Mouse (Mus musculus): ENCODE data around the gene Gtpbp6. TPM values are rescaled to one million over a fixed set of nuclear protein-coding genes. Genes with fewer than 3 reads are reported as not detected.
"Not testable (repeated sequence)": the region's sequence is repeated elsewhere in the genome, so short reads cannot be mapped to it uniquely, and the experiment has no call there.

Gene Gtpbp6
- total and polyA plus RNA-seq, 2 experiments = 9.0 to 45.2 TPM

GRCm38 (mm10) chr5:110082961-110083360 is 25.0 kb downstream of the Gtpbp6 start:
- Histone ChIP-seq H3K27ac (replicated peaks; ENCODE audit: insufficient read depth, low read depth, low read length) (no peak overlapping the region), H3K4me1 (ENCODE audit: control insufficient read depth, insufficient read depth, low read length) (no peaks in the 10 kb centered on the region), H3K36me3 (ENCODE audit: control insufficient read depth, insufficient read depth, low read length) (peaks cover 7% of the 10 kb centered on the region), H3K4me3 (ENCODE audit: insufficient read depth, low read depth, low read length) (no peak overlapping the region), H3K27me3 (ENCODE audit: control insufficient read depth, insufficient read depth, low read length) (no peaks in the 10 kb centered on the region), H3K9ac (ENCODE audit: low read depth, low read length) (no peak overlapping the region), H3K79me2 (ENCODE audit: control insufficient read depth, insufficient read depth, low read length) (no peaks in the 10 kb centered on the region)
- DNase-seq (ENCODE audit: extremely low read depth, low read depth, low spot score) = no peak
- 79% methylated on average over 4 of the region's 4 CpGs for WGBS
- TF ChIP-seq POLR2A (IDR thresholded peaks at IDR 0.05; ENCODE audit: extremely low read depth, insufficient read depth, low read length) = no peak
- no peak for TF ChIP-seq CTCF (IDR thresholded peaks at IDR 0.05; ENCODE audit: low read depth, low read length)

GRCm38 (mm10) chr5:110072413-110072812 is 35.6 kb downstream of the Gtpbp6 start, which contains the start of gene Gm17655:
Gene Gm17655, minus strand, starts transcription at chr5:110072513.
- not testable (repeated sequence) for DNase-seq (ENCODE audit: extremely low read depth, low read depth, low spot score); H3K27ac ChIP-seq (replicated peaks; ENCODE audit: insufficient read depth, low read depth, low read length); H3K4me3 ChIP-seq (ENCODE audit: insufficient read depth, low read depth, low read length); H3K9ac ChIP-seq (ENCODE audit: low read depth, low read length); H3K27me3 ChIP-seq (ENCODE audit: control insufficient read depth, insufficient read depth, low read length); H3K79me2 ChIP-seq (ENCODE audit: control insufficient read depth, insufficient read depth, low read length); H3K36me3 ChIP-seq (ENCODE audit: control insufficient read depth, insufficient read depth, low read length); H3K4me1 ChIP-seq (ENCODE audit: control insufficient read depth, insufficient read depth, low read length)
- 87% methylated on average over 2 of the region's 2 CpGs for WGBS

GRCm38 (mm10) chr5:110057637-110058408 is 50.2 kb downstream of the Gtpbp6 start:
- no peaks in the 10 kb centered on the region for H3K36me3 ChIP-seq (ENCODE audit: control insufficient read depth, insufficient read depth, low read length)
- no peaks in the 10 kb centered on the region for H3K79me2 ChIP-seq (ENCODE audit: control insufficient read depth, insufficient read depth, low read length)
- peaks cover 2% of the 10 kb centered on the region; the same call in 1 of the 2 replicates for H3K4me1 ChIP-seq (ENCODE audit: control insufficient read depth, insufficient read depth, low read length)
- peak; percentile 85 for DNase-seq (ENCODE audit: extremely low read depth, low read depth, low spot score)
- WGBS = 2% methylated on average over 19 of the region's 19 CpGs
- peak overlapping the region; percentile 49; the same call in 1 of the 2 replicates for H3K27ac ChIP-seq (replicated peaks; ENCODE audit: insufficient read depth, low read depth, low read length)
- H3K9ac ChIP-seq (ENCODE audit: low read depth, low read length) = peak overlapping the region; percentile 75
- TF ChIP-seq CTCF (IDR thresholded peaks at IDR 0.05; ENCODE audit: low read depth, low read length) = no peak
- TF ChIP-seq POLR2A (IDR thresholded peaks at IDR 0.05; ENCODE audit: extremely low read depth, insufficient read depth, low read length) = no peak
- peak overlapping the region; percentile 79 for H3K4me3 ChIP-seq (ENCODE audit: insufficient read depth, low read depth, low read length)
- no peaks in the 10 kb centered on the region for H3K27me3 ChIP-seq (ENCODE audit: control insufficient read depth, insufficient read depth, low read length)

Other genes with a start within 250 kb of the Gtpbp6 start
- gene Gm15446, start 184.8 kb downstream of the Gtpbp6 start, total RNA-seq (2014; rRNA removed) = 0.07 TPM in 1 of 2 replicates, not detected in the other
- 1.0 and 3.1 TPM in 2 replicates for gene Gm15446, start 184.8 kb downstream of the Gtpbp6 start, polyA plus RNA-seq (2012; rRNA removed)
- gene Zfp932, start 111.7 kb downstream of the Gtpbp6 start, total RNA-seq (2014; rRNA removed) = 2.7 and 7.2 TPM in 2 replicates
- gene Zfp932, start 111.7 kb downstream of the Gtpbp6 start, polyA plus RNA-seq (2012; rRNA removed) = 1.5 and 2.0 TPM in 2 replicates
- 0.54 and 0.65 TPM in 2 replicates for gene Gm17655, start 35.7 kb downstream of the Gtpbp6 start, total RNA-seq (2014; rRNA removed)
- gene Gm17655, start 35.7 kb downstream of the Gtpbp6 start, polyA plus RNA-seq (2012; rRNA removed) = not detected in 2 replicates
- 1.7 and 2.9 TPM in 2 replicates for gene Gm35315, start 13.8 kb downstream of the Gtpbp6 start, total RNA-seq (2014; rRNA removed)
- 0.20 and 0.26 TPM in 2 replicates for gene Gm35315, start 13.8 kb downstream of the Gtpbp6 start, polyA plus RNA-seq (2012; rRNA removed)
- 0.13 and 0.92 TPM in 2 replicates for gene Plcxd1, start 8.2 kb downstream of the Gtpbp6 start, total RNA-seq (2014; rRNA removed)
- 0.62 and 2.0 TPM in 2 replicates for gene Plcxd1, start 8.2 kb downstream of the Gtpbp6 start, polyA plus RNA-seq (2012; rRNA removed)
- 2.5 and 2.6 TPM in 2 replicates for gene Zfp605, start 1.9 kb upstream of the Gtpbp6 start, total RNA-seq (2014; rRNA removed)
- gene Zfp605, start 1.9 kb upstream of the Gtpbp6 start, polyA plus RNA-seq (2012; rRNA removed) = 0.19 and 0.32 TPM in 2 replicates
- 17.3 and 18.4 TPM in 2 replicates for gene Chfr, start 27.6 kb upstream of the Gtpbp6 start, total RNA-seq (2014; rRNA removed)
- 19.8 and 19.9 TPM in 2 replicates for gene Chfr, start 27.6 kb upstream of the Gtpbp6 start, polyA plus RNA-seq (2012; rRNA removed)
- 11.6 TPM in 2 replicates for gene Golga3, start 68.5 kb upstream of the Gtpbp6 start, total RNA-seq (2014; rRNA removed)
- gene Golga3, start 68.5 kb upstream of the Gtpbp6 start, polyA plus RNA-seq (2012; rRNA removed) = 4.3 and 5.4 TPM in 2 replicates
- gene Ankle2, start 122.8 kb upstream of the Gtpbp6 start, total RNA-seq (2014; rRNA removed) = 16.5 and 17.0 TPM in 2 replicates
- gene Ankle2, start 122.8 kb upstream of the Gtpbp6 start, polyA plus RNA-seq (2012; rRNA removed) = 4.9 and 5.6 TPM in 2 replicates
- 15.1 and 16.7 TPM in 2 replicates for gene Pgam5, start 161.7 kb upstream of the Gtpbp6 start, total RNA-seq (2014; rRNA removed)
- 15.0 TPM in 2 replicates for gene Pgam5, start 161.7 kb upstream of the Gtpbp6 start, polyA plus RNA-seq (2012; rRNA removed)
- gene Pxmp2, start 178.0 kb upstream of the Gtpbp6 start, total RNA-seq (2014; rRNA removed) = 238 and 259 TPM in 2 replicates
- gene Pxmp2, start 178.0 kb upstream of the Gtpbp6 start, polyA plus RNA-seq (2012; rRNA removed) = 163 and 206 TPM in 2 replicates
- gene Pole, start 178.1 kb upstream of the Gtpbp6 start, total RNA-seq (2014; rRNA removed) = 1.9 and 3.1 TPM in 2 replicates
- 0.93 and 1.1 TPM in 2 replicates for gene Pole, start 178.1 kb upstream of the Gtpbp6 start, polyA plus RNA-seq (2012; rRNA removed)
- gene P2rx2, start 235.0 kb upstream of the Gtpbp6 start, total RNA-seq (2014; rRNA removed) = not detected in 2 replicates
- gene P2rx2, start 235.0 kb upstream of the Gtpbp6 start, polyA plus RNA-seq (2012; rRNA removed) = 0.07 TPM in 1 of 2 replicates, not detected in the other
- not detected in 2 replicates for gene Lrcol1, start 236.5 kb upstream of the Gtpbp6 start, total RNA-seq (2014; rRNA removed)
- gene Lrcol1, start 236.5 kb upstream of the Gtpbp6 start, polyA plus RNA-seq (2012; rRNA removed) = not detected in 2 replicates

All from liver, adult 2 months (tissue).